Mouse (Mus musculus) olfactory bulb, adult 2 months (tissue): ENCODE data around the gene Lrrc75b.

Source experiments
- CTCF ChIP-seq: fragments of 200-500 bp; IDR thresholded peaks from 2 replicates; pipeline ENCODE4 v1.5.1; 2012; ENCODE audit warnings: low read depth, mild to moderate bottlenecking, low read length, moderate library complexity; ENCODE audit not compliant: insufficient read depth
- POLR2A ChIP-seq: fragments of 200-500 bp; IDR thresholded peaks from 2 replicates; pipeline ENCODE4 v1.6.1; 2012; ENCODE audit warnings: mild to moderate bottlenecking, low read depth, low read length, moderate library complexity; ENCODE audit not compliant: insufficient read depth

GRCm38 (mm10) chr10:75531532-75532090, 28.5 kb downstream of the Lrrc75b start:
- TF ChIP-seq CTCF (no peak), POLR2A (no peak)
